Mouse (Mus musculus) stomach, embryonic 16.5 days (tissue): ENCODE measurements around the gene Laptm5. TPM values are rescaled to one million over a fixed set of nuclear protein-coding genes. Genes with fewer than 3 reads are reported as not detected.

Experiments used
- ATAC-seq: fragments of 200-750 bp; cut with Nextera tagmentation; 2 replicates; pipeline ENCODE4 v1.8.0; 2017; ENCODE audit warnings: moderate number of reproducible peaks, moderate TSS enrichment; ENCODE audit not compliant: insufficient read depth, low FRiP score
- H3K27ac ChIP-seq: fragments of 300-500 bp; sonication (generic); 2 replicates; pipeline ENCODE4 v1.5.1; 2014; ENCODE audit warnings: low read length
- H3K27me3 ChIP-seq: fragments of 300-500 bp; sonication (generic); 2 replicates; pipeline ENCODE4 v1.6.1; 2014; ENCODE audit warnings: low read length, control low read depth, mixed read lengths; ENCODE audit not compliant: control insufficient read depth, insufficient read depth
- H3K36me3 ChIP-seq: fragments of 300-500 bp; sonication (generic); 2 replicates; pipeline ENCODE4 v1.6.1; 2014; ENCODE audit warnings: low read length; ENCODE audit not compliant: control insufficient read depth, insufficient read depth
- H3K4me1 ChIP-seq: fragments of 300-500 bp; sonication (generic); 2 replicates; pipeline ENCODE4 v1.6.1; 2014; ENCODE audit warnings: low read length, control low read depth, mixed read lengths; ENCODE audit not compliant: control insufficient read depth, insufficient read depth
- H3K4me2 ChIP-seq: fragments of 300-500 bp; sonication (generic); 2 replicates; pipeline ENCODE4 v1.6.1; 2014; ENCODE audit warnings: low read depth, low read length, mixed read lengths
- H3K4me3 ChIP-seq: fragments of 300-500 bp; sonication (generic); replicated peaks from 2 replicates; pipeline ENCODE4 v1.5.1; 2014; ENCODE audit warnings: mild to moderate bottlenecking, low read length
- H3K9ac ChIP-seq: fragments of 300-500 bp; sonication (generic); 2 replicates; pipeline ENCODE4 v1.6.1; 2014; ENCODE audit warnings: low read length
- H3K9me3 ChIP-seq: fragments of 300-500 bp; sonication (generic); replicated peaks from 2 replicates; pipeline ENCODE4 v1.6.1; 2016; ENCODE audit warnings: low read length, control low read depth; ENCODE audit not compliant: control insufficient read depth
- WGBS: fragments of 180-500 bp; shearing (Covaris S2); extraction: QIAGEN DNeasy Blood & Tissue Kit; methylation state at CpG from one replicate; pipeline ENCODE4 v1.1.7; 2014; 5-methylcytosine and 5-hydroxymethylcytosine counted together
- polyA plus RNA-seq: library from polyadenylated mRNA; unstranded; fragments of >200 nt; fragmentation: Nextera tagmentation; extraction: Ambion mirVana; gene quantifications from 2 replicates; pipeline ENCODE4 v1.2.1, GENCODE M21; 2015

The Laptm5 gene
- polyA plus RNA-seq, 1 experiment from 2014 or later, result 50.5 TPM

- Histone ChIP-seq H3K4me2 (no peak overlapping the region), H3K27ac (no peak overlapping the region), H3K9me3 (no peaks in the 10 kb centered on the region), H3K4me3 (no peak overlapping the region), H3K4me1 (0 out of 2 replicates have a peak, but pooled peaks cover 5% of the 10 kb centered on the region), H3K27me3 (no peaks in the 10 kb centered on the region), H3K9ac (no peak overlapping the region), H3K36me3 (no peaks in the 10 kb centered on the region)
- ATAC-seq, result no peak
- WGBS, result 34% methylated on average over 17 of the region's 17 CpGs
Observed at GRCm38 (mm10) chr4:130892001-130892587, 20.8 kb upstream of the Laptm5 start.

DNA sequence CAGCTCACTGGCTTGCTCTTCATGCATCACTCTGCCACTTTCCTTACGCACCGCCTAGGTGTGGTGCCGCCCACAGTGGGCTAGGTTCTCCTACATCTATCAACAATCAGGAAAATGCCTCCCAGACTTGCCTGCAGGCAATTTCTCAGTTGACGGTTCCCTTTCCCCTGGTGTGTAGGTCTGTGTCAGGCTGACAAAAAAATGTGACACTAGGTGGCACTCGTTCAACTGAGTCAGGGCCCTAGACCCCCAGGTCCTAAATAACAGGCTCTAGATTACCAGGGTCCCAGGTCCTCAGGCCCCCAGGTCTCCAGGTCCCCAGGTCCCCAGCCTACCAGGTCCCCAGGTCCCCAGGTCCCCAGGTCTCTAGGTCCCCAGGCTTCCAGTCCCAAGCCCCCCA, 19.2 kb upstream of the Laptm5 start:
- no peaks in the 10 kb centered on the region for H3K36me3 ChIP-seq
- no peak overlapping the region for H3K4me2 ChIP-seq

DNA sequence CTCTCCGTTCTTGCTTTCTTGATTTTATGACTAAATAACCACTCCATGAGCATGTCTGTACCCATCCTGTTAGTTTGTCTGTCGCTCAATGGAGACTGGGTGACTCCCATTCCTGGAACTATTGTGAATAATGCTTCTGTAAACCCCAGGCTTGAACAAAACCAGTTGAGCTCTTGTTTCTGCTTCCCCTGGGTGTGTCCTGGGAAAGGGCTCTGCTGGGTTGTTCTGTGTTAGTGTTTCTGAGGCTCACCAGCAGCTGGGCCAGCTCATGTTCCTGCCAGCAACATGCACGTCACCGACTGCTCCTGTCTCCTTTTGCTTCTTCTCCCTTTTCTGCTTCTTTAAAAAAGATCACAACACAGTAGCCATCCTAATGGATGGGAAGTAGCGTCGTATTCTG, 17.2 kb upstream of the Laptm5 start:
- no peak overlapping the region for H3K4me2 ChIP-seq
- no peaks in the 10 kb centered on the region for H3K4me1 ChIP-seq
- H3K27me3 ChIP-seq, result no peaks in the 10 kb centered on the region
- no peak overlapping the region for H3K4me3 ChIP-seq
- 43% methylated on average over 6 of the region's 6 CpGs for WGBS
- peak overlapping the region; percentile 69 for H3K27ac ChIP-seq
- no peaks in the 10 kb centered on the region for H3K9me3 ChIP-seq
- H3K36me3 ChIP-seq, result no peaks in the 10 kb centered on the region
- ATAC-seq, result peak; percentile 41
- peak overlapping the region; percentile 33; the same call in 1 of the 2 replicates for H3K9ac ChIP-seq

More for the DNA sequence above, 19.2 kb upstream of the Laptm5 start:
- no peaks in the 10 kb centered on the region for H3K27me3 ChIP-seq
- H3K4me1 ChIP-seq, result 0 out of 2 replicates have a peak, but pooled peaks cover 5% of the 10 kb centered on the region
- no peak overlapping the region for H3K9ac ChIP-seq
- H3K9me3 ChIP-seq, result no peaks in the 10 kb centered on the region
- no peak overlapping the region for H3K27ac ChIP-seq
- 64% methylated on average over 5 of the region's 5 CpGs for WGBS
- no peak for ATAC-seq
- H3K4me3 ChIP-seq, result no peak overlapping the region

DNA sequence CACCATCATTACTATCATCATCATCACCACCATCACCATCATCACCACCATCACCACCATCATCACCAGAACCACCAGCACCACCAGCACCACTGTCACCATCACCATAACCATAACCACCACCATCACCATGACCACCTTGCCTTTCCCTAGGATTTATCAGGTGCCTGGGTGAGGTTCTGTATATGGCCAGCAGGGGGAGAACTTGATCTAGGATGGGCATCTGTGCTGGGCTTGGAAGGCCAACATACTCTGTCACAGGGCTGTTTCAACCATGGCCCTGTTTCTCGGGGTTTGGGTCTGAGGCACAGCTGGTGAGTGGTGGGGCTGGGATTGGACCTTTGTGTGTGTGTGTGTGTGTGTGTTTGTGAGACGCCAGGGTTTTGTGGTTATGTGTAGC, 16.6 kb upstream of the Laptm5 start:
- H3K9me3 ChIP-seq, result no peaks in the 10 kb centered on the region
- H3K4me2 ChIP-seq, result no peak overlapping the region
- WGBS, result 64% methylated on average over 2 of the region's 2 CpGs
- no peak overlapping the region for H3K27ac ChIP-seq
- H3K27me3 ChIP-seq, result no peaks in the 10 kb centered on the region
- H3K36me3 ChIP-seq, result no peaks in the 10 kb centered on the region
- no peak overlapping the region for H3K4me3 ChIP-seq
- no peaks in the 10 kb centered on the region for H3K4me1 ChIP-seq
- H3K9ac ChIP-seq, result no peak overlapping the region
- ATAC-seq, result no peak

GRCm38 (mm10) chr4:130899383-130899781, 13.5 kb upstream of the Laptm5 start:
- H3K4me3 ChIP-seq, result no peak overlapping the region
- 76% methylated on average over 2 of the region's 3 CpGs for WGBS
- no peaks in the 10 kb centered on the region for H3K27me3 ChIP-seq
- no peak overlapping the region for H3K9ac ChIP-seq
- no peak overlapping the region for H3K4me2 ChIP-seq
- no peaks in the 10 kb centered on the region for H3K9me3 ChIP-seq
- no peaks in the 10 kb centered on the region for H3K36me3 ChIP-seq
- H3K4me1 ChIP-seq, result 0 out of 2 replicates have a peak, but pooled peaks cover 5% of the 10 kb centered on the region
- H3K27ac ChIP-seq, result no peak overlapping the region
- ATAC-seq, result no peak

DNA sequence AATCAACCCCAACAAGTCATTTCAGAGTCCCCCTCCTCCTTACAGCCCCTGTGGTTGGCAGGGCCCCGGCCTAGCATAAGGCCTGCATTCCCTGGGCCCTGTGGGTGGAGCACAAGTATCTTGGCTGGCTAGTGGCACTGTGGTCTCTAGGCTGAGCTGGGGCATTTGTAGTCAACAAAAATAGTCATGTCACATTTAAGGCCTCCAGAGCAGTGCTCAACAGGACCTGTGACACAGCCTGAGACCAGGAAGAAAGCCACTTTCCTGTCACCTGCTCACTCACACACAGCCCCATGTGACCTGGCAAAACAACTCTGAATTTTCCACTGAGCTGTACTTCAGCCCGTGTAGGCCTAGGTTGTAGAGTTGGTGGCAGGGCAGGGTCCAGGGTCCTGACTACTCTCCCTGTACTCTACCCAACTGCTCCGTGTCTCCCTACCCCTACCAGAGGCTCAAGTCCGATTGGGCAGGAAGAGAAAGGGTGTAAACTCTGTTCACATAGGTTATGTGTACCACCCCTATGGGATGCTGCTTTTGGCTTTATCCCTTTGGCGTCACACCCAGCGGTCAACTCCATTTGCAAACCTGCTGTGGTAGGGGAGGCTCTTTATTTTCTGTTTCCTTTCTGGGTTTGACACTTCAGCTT, 13.0 kb upstream of the Laptm5 start:
- Histone ChIP-seq H3K9ac (no peak overlapping the region), H3K27me3 (no peaks in the 10 kb centered on the region), H3K4me3 (no peak overlapping the region), H3K4me2 (no peak overlapping the region), H3K27ac (no peak overlapping the region), H3K9me3 (no peaks in the 10 kb centered on the region), H3K4me1 (0 out of 2 replicates have a peak, but pooled peaks cover 5% of the 10 kb centered on the region), H3K36me3 (no peaks in the 10 kb centered on the region)
- ATAC-seq, result no peak
- WGBS, result 79% methylated on average over 6 of the region's 6 CpGs

DNA sequence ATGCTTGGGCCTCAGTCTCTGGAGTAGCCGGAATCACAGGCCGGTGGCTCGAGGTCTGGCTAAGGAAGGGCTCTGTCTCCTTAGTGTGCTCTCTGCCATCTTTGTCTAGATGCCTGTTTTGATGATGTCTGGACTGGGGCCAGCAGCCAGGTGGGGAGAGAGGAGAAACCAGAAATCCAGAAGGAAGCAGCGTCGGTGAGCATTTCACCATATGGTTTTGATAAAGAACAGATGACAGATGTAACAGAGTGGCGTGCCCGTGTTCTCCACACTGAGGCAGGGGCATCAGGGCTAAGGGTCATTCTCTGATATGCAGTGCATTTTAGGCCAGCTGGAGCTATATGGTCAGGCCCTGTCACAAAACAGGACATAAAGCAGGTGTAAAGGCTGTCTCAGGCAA, 12.2 kb upstream of the Laptm5 start:
- H3K9me3 ChIP-seq, result no peaks in the 10 kb centered on the region
- no peak overlapping the region for H3K4me3 ChIP-seq
- 54% methylated on average over 7 of the region's 7 CpGs for WGBS
- ATAC-seq, result no peak
- H3K27me3 ChIP-seq, result no peaks in the 10 kb centered on the region
- H3K36me3 ChIP-seq, result no peaks in the 10 kb centered on the region
- 0 out of 2 replicates have a peak, but pooled peaks cover 5% of the 10 kb centered on the region for H3K4me1 ChIP-seq
- H3K9ac ChIP-seq, result no peak overlapping the region
- no peak overlapping the region for H3K4me2 ChIP-seq
- H3K27ac ChIP-seq, result no peak overlapping the region

GRCm38 (mm10) chr4:130902289-130902781, 10.6 kb upstream of the Laptm5 start:
- H3K9ac ChIP-seq, result no peak overlapping the region
- no peaks in the 10 kb centered on the region for H3K9me3 ChIP-seq
- no peak overlapping the region for H3K4me3 ChIP-seq
- no peak for ATAC-seq
- H3K36me3 ChIP-seq, result no peaks in the 10 kb centered on the region
- H3K4me1 ChIP-seq, result 0 out of 2 replicates have a peak, but pooled peaks cover 5% of the 10 kb centered on the region
- no peak overlapping the region for H3K4me2 ChIP-seq
- WGBS, result 46% methylated on average over 8 of the region's 8 CpGs
- no peak overlapping the region for H3K27ac ChIP-seq
- H3K27me3 ChIP-seq, result no peaks in the 10 kb centered on the region

DNA sequence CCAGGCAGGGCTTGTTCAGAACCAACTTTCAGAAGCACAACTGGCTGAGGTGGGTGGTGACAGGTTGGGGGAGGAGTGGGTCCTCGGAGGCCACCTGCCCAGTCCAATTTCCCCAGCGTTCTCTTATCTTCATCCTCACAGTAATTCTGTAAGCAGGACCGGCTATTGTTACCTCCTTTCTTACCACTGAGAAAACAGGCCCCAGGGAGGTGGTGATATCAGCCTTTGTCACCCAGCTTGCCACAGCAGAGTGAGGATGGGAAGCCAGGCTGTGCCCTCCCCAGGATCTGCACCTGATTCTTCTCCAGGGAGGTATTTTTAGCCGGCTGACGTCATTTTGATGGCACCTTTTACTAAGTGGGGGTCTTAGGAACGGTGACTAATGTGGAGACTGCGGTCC, 7.9 kb upstream of the Laptm5 start:
- Histone ChIP-seq H3K4me3 (no peak overlapping the region), H3K27me3 (no peaks in the 10 kb centered on the region), H3K4me2 (no peak overlapping the region), H3K36me3 (no peaks in the 10 kb centered on the region), H3K9me3 (no peaks in the 10 kb centered on the region), H3K27ac (no peak overlapping the region), H3K9ac (no peak overlapping the region), H3K4me1 (0 out of 2 replicates have a peak, but pooled peaks cover 5% of the 10 kb centered on the region)
- no peak for ATAC-seq
- 59% methylated on average over 7 of the region's 7 CpGs for WGBS
